Mouse (Mus musculus): ENCODE measurements around the gene Txndc12.

DNA sequence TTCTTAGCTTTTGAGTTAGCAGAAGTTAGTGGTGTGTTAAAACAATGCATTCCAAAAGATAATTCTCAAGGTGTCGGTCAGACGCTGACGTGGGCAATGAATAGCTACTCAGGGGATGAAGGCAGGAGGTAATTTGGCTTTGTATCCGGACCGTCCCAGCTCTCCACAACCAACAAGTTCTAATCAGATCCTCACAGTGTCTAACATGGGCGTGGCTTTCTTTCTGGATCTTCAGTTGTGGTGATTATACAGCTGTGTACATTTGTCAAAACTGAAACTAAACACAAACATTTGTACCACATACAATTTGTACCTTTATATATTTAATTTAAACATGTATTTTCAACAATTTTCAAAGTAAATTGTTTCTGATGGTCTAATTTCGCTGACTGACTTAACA lies 32.4 kb downstream of the Txndc12 start:
- TF ChIP-seq GATA1 (IDR thresholded peaks at IDR 0.05; ENCODE audit: borderline replicate concordance, low read length) (no peak), CTCF (IDR thresholded peaks at IDR 0.05; ENCODE audit: low read depth, low read length) (no peak), TAL1 (conservative IDR thresholded peaks at IDR 0.05; ENCODE audit: low read depth, low read length) (no peak), POLR2AphosphoS5 (IDR thresholded peaks at IDR 0.05; ENCODE audit: insufficient replicate concordance, low read depth, low read length) (no peak)

All from G1E (cell line).